Mouse (Mus musculus): Measurements from ENCODE around the gene Thsd4.

- TF ChIP-seq CTCF (IDR thresholded peaks at IDR 0.05; ENCODE audit: low read depth) (no peak), EP300 (IDR thresholded peaks at IDR 0.05; ENCODE audit: low read depth) (no peak)
Measured at GRCm38 (mm10) chr9:60477991-60478750, 43.7 kb downstream of the Thsd4 start.
